Mouse (Mus musculus) brain, embryonic 14.5 days (tissue): ENCODE data around the gene Gm10318. TPM values are rescaled to one million over a fixed set of nuclear protein-coding genes. Genes with fewer than 3 reads are reported as not detected.
A peak's percentile ranks its signal among the peaks of the same experiment; 100 is the strongest.

Experiments
- DNase-seq: peaks from one replicate; pipeline ENCODE4 v3.0.0-alpha.2; 2011; ENCODE audit warnings: low read depth
- CTCF ChIP-seq: fragments of 200-500 bp; IDR thresholded peaks from 2 replicates; pipeline ENCODE4 v1.5.1; 2012; ENCODE audit warnings: inconsistent platforms, mild to moderate bottlenecking, moderate library complexity, borderline replicate concordance; ENCODE audit not compliant: insufficient read depth, insufficient read length; ENCODE audit errors: extremely low read depth
- POLR2A ChIP-seq: fragments of 200-500 bp; IDR thresholded peaks from 2 replicates; pipeline ENCODE4 v1.6.1; 2012; ENCODE audit warnings: mild to moderate bottlenecking, inconsistent platforms, borderline replicate concordance; ENCODE audit not compliant: poor library complexity, insufficient read depth, insufficient read length, severe bottlenecking; ENCODE audit errors: extremely low read depth
- polyA plus RNA-seq: library from polyadenylated mRNA; depleted of rRNA; stranded (reverse); fragments of >200 nt; gene quantifications from 2 replicates; pipeline ENCODE4 v1.2.3, GENCODE M21; 2012; rRNA removed

The Gm10318 gene
- polyA plus RNA-seq, 1 experiment = not detected

DNA sequence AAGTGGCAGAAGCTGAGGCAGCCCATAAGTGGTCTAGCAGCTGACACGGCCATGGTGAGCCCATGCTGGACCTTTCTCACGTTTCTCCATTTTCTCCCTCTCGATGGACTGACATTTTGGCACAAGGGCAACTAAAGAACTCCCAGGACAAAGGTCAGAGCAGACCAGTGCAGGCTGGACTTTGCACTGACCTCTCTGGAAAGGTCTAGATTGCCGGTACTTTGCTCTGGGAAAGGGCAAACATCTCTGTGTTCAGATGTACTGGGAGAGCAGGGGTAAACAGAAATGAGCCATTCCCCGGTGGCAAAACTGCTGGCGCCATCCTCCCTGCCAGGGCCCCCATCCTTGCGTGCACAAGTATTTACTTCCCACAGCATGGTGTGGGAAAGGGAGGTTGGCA lies 47.5 kb downstream of the Gm10318 start:
- no peak for DNase-seq
- no peak for TF ChIP-seq CTCF
- TF ChIP-seq POLR2A = no peak

DNA sequence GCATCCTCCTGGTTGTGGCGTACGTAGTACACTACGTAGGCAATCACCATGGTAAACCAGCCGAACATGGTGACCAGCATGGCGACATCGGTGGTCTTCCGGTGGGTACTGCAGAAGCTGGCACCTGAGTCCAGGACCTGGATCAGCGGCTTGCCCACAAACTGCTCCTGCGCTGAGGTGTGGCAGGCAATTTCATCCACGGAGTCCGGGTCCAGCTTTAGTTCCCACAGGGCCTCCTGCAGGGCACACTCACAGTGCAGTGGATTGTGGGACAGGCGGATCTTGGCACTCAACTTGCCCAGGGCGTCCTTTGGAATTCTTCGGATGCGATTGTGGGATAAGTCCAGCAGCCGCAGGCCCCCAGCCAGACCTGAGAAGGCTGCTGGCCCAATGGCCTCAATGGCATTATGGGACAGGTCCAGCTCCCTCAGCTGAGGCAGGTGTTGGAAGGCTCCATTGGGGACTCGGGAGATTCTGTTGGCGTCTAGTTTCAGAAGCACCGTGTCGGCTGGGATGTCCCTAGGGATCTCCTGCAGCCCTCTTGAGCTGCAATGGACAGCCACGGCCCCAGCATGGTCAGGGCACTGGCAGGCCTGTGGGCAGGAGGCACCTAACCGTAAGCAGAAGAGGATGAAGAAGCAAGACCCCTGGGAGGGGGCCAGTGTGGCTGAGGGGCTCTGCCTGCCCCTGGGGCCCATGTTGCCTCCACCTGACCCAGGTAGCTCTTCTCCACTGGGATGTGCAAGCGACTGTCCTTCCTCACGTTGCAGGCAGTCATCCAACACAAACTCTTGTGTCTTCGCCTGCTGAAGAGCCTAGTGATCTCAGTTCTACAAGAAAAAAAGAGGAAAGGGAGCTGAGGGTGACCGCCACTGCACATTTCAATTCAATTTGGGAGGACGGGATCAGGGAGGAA lies 48.5 kb downstream of the Gm10318 start:
- DNase-seq = no peak
- TF ChIP-seq POLR2A (no peak), CTCF (no peak)

DNA sequence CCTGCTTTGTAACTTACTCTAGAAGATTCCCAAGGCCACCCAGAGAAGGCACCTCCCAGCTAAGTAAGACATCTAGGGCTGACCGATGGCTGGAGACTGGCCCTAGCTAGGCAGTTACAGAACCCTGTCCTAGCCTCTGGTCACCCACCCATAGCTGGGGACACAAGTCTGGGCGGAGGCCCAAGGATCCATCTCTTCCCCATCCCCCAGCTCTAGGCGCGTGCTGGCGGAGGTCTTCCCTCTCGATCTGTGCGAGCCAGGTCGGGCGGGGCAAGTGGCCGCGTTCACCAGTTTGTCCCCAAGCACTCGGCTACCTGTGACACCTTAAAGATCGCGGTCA lies 49.2 kb downstream of the Gm10318 start:
- TF ChIP-seq POLR2A (no peak), CTCF (no peak)
- no peak for DNase-seq

DNA sequence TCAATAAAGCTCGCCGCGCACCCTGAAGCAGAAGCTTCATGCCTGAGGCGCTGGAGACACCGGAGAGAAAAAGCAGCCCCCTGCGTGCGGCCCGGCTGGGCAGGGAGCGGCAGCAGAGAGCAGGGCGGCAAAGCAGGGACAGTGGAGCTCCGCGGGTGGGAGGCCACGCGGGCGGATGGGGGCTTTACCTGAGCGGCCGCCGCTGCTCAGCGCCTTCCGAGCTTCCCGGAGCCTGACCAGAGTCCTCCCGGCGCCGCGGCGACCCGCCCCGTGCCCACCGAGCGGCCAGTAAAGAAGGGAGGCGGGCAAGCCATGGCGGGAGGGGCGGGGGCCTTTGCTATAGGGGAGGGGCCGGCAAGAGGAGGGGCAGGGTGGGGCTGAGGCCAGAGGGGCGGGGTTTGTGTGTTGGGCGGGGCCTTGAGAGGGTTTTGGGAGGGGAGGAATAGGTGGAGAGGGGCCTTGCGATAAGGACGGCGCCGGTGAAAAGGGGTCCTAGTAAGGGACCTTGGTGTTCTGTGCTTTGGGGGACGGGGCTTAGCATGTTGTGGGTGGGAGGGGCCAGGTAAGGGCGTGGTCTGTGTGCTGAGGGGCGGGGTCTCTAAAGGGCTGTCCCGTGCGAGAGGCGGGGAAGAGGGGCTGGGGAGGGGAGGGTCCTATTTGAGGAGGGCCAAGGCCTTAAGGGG lies 49.7 kb downstream of the Gm10318 start, which contains the start of gene Lrrc3:
Gene Lrrc3, minus strand, starts transcription at position 326 of the 683 bp plus-strand sequence.
- TF ChIP-seq CTCF (peak; percentile 27; the same call in 1 of the 2 replicates), POLR2A (0 out of 2 replicates have a peak, but pooled peaks have one; percentile 18)
- peak; percentile 80 for DNase-seq

DNA sequence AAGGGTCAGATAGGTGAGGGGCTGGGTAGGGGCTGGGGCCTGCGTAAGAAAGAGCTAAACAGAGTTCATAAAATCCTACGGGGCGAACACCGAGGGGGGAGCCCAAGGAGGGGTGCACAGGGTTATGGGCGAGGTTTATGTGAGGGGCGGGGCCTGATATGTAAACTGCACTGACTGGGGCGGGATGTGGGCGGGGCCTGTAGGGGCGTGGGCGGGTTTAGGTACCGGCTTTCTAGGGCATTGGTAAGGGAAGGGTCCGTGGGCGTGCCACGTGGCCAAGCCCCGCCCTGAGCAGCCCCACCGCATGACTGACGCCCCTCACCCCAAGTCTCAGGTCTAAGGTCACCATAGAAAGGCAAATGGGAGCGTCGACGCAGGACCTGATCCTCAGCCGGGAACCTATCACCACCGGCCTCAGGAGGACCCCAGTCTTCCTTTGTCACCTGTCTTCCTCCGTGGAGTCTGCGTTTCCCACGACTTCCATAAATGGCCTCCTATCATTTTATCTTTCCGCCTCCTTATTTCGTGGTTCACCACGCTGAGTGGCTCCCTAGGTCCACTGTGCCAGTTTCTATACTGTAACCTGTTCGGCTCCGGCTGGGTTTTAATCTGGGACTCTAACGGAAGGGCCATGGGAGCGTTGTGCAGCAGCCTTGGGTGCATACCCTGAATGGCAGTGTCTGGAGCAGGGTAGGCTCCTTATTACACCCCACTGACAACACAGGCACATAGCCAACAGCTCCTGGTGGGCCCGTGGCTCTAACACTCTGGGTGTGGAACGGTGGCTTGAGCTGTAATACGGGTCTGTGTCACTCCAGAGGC lies 50.4 kb downstream of the Gm10318 start:
- TF ChIP-seq CTCF (no peak), POLR2A (no peak)
- DNase-seq = peak; percentile 93

Other genes starting within 250 kb of the Gm10318 start
- gene Sumo3, start 246.8 kb upstream of the Gm10318 start, polyA plus RNA-seq = 368 and 420 TPM in 2 replicates
- gene Gm49325, start 246.7 kb upstream of the Gm10318 start, polyA plus RNA-seq = not detected in 2 replicates
- 56.9 and 57.7 TPM in 2 replicates for gene Ube2g2, start 230.6 kb upstream of the Gm10318 start, polyA plus RNA-seq
- 1.5 and 1.6 TPM in 2 replicates for gene Tspear, start 166.3 kb upstream of the Gm10318 start, polyA plus RNA-seq
- gene Gm19402, start 162.1 kb upstream of the Gm10318 start, polyA plus RNA-seq = not detected in 2 replicates
- gene Gm9508, start 155.6 kb upstream of the Gm10318 start, polyA plus RNA-seq = not detected in 2 replicates
- gene Gm10272, start 146.2 kb upstream of the Gm10318 start, polyA plus RNA-seq = not detected in 2 replicates
- gene Gm10024, start 141.4 kb upstream of the Gm10318 start, polyA plus RNA-seq = not detected in 2 replicates
- not detected in 2 replicates for gene Gm10142, start 137.1 kb upstream of the Gm10318 start, polyA plus RNA-seq
- not detected in 2 replicates for gene Krtap12-1, start 132.3 kb upstream of the Gm10318 start, polyA plus RNA-seq
- not detected in 2 replicates for gene Gm10100, start 126.4 kb upstream of the Gm10318 start, polyA plus RNA-seq
- gene Gm18596, start 110.2 kb upstream of the Gm10318 start, polyA plus RNA-seq = not detected in 2 replicates
- gene Gm9736, start 101.5 kb upstream of the Gm10318 start, polyA plus RNA-seq = not detected in 2 replicates
- gene Gm3233, start 93.2 kb upstream of the Gm10318 start, polyA plus RNA-seq = not detected in 2 replicates
- gene Gm3238, start 81.5 kb upstream of the Gm10318 start, polyA plus RNA-seq = not detected in 2 replicates
- not detected in 2 replicates for gene Gm7138, start 75.9 kb upstream of the Gm10318 start, polyA plus RNA-seq
- not detected in 2 replicates for gene Gm3250, start 70.3 kb upstream of the Gm10318 start, polyA plus RNA-seq
- gene Gm7137, start 64.7 kb upstream of the Gm10318 start, polyA plus RNA-seq = not detected in 2 replicates
- not detected in 2 replicates for gene Gm9639, start 57.8 kb upstream of the Gm10318 start, polyA plus RNA-seq
- gene Gm19668, start 53.7 kb upstream of the Gm10318 start, polyA plus RNA-seq = not detected in 2 replicates
- not detected in 2 replicates for gene Gm9507, start 41.0 kb upstream of the Gm10318 start, polyA plus RNA-seq
- 0.14 TPM in 1 of 2 replicates, not detected in the other for gene Gm2696, start 38.2 kb upstream of the Gm10318 start, polyA plus RNA-seq
- gene Krtap10-4, start 25.8 kb upstream of the Gm10318 start, polyA plus RNA-seq = not detected in 2 replicates
- gene Krtap10-10, start 16.9 kb upstream of the Gm10318 start, polyA plus RNA-seq = not detected in 2 replicates
- not detected in 2 replicates for gene Gm36176, start 6.1 kb upstream of the Gm10318 start, polyA plus RNA-seq
- gene Gm3285, start 9.1 kb downstream of the Gm10318 start, polyA plus RNA-seq = not detected in 2 replicates
- gene Lrrc3, start 49.7 kb downstream of the Gm10318 start, polyA plus RNA-seq = 9.5 and 15.3 TPM in 2 replicates
- 6.3 and 6.5 TPM in 2 replicates for gene Trpm2, start 117.7 kb downstream of the Gm10318 start, polyA plus RNA-seq
- 54.5 and 68.2 TPM in 2 replicates for gene 1810043G02Rik, start 125.7 kb downstream of the Gm10318 start, polyA plus RNA-seq
- 146 and 161 TPM in 2 replicates for gene Pfkl, start 157.2 kb downstream of the Gm10318 start, polyA plus RNA-seq
- not detected in 2 replicates for gene Dnmt3l, start 189.1 kb downstream of the Gm10318 start, polyA plus RNA-seq
- 0.55 and 0.74 TPM in 2 replicates for gene Aire, start 190.8 kb downstream of the Gm10318 start, polyA plus RNA-seq
- gene Icosl, start 216.4 kb downstream of the Gm10318 start, polyA plus RNA-seq = 1.2 and 1.3 TPM in 2 replicates